Mouse (Mus musculus): ENCODE data around the gene Cux2. TPM values are rescaled to one million over a fixed set of nuclear protein-coding genes. Genes with fewer than 3 reads are reported as not detected.

Cux2 gene
- total and polyA plus RNA-seq, 3 experiments, result 1.4 to 3.5 TPM; not detected in 1

DNA sequence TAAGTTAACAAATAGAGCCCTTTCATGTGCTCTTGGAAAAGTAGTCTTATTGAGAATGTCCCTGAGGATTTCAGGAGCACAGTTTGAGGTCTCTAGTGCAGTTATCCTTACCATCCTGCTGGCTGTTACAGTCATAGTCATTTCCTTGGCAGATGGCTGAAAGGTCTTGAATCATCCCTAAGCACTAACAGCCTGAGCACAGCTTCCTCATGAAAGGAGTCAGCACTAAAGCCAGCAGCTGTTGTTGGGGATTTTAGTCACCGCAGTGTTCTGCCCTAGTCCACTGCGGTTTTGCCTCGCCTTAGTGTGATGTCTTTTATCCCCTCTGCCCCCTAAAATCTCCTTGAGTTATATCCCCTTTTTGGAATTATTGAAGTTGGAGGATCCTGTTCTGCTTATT, 242.7 kb downstream of the Cux2 start:
- no peak for TF ChIP-seq EP300 (IDR thresholded peaks at IDR 0.05; ENCODE audit: low read depth in 1 of 2, low read length in 2 of 2)
- TF ChIP-seq ZMIZ1 (IDR thresholded peaks at IDR 0.05; ENCODE audit: low read depth, low read length), result no peak
- TF ChIP-seq USF1 (IDR thresholded peaks at IDR 0.05; ENCODE audit: low read depth, low read length), result no peak
- no peak for TF ChIP-seq POLR2AphosphoS2 (IDR thresholded peaks at IDR 0.05; ENCODE audit: low read length)
- TF ChIP-seq ETS1 (IDR thresholded peaks at IDR 0.05; ENCODE audit: low read depth, low read length), result no peak
- TF ChIP-seq MAFK (IDR thresholded peaks at IDR 0.05; ENCODE audit: borderline replicate concordance, low read depth, low read length), result no peak
- TF ChIP-seq MEF2A (IDR thresholded peaks at IDR 0.05; ENCODE audit: extremely low read depth, insufficient replicate concordance, low read depth, low read length, poor library complexity, severe bottlenecking), result no peak
- TF ChIP-seq MXI1 (IDR thresholded peaks at IDR 0.05; ENCODE audit: low read depth, low read length), result no peak
- no peak for TF ChIP-seq CHD2 (IDR thresholded peaks at IDR 0.05; ENCODE audit: low read length)
- TF ChIP-seq MYB (IDR thresholded peaks at IDR 0.05; ENCODE audit: low read depth, low read length), result no peak
- no peak for TF ChIP-seq RAD21 (IDR thresholded peaks at IDR 0.05; ENCODE audit: low read depth, low read length)
- TF ChIP-seq USF2 (IDR thresholded peaks at IDR 0.05; ENCODE audit: borderline replicate concordance in 1 of 2, insufficient read depth in 1 of 2, low read depth in 1 of 2, low read length in 2 of 2), result no peak
- no peak for TF ChIP-seq SMC3 (IDR thresholded peaks at IDR 0.05; ENCODE audit: low read depth, low read length)
- no peak for TF ChIP-seq ZC3H11A (IDR thresholded peaks at IDR 0.05; ENCODE audit: low read depth, low read length)
- TF ChIP-seq CHD1 (IDR thresholded peaks at IDR 0.05; ENCODE audit: low read depth, low read length), result no peak
- TF ChIP-seq JUND (IDR thresholded peaks at IDR 0.05; ENCODE audit: low read depth, low read length), result no peak
- Histone ChIP-seq H3K4me1 (ENCODE audit: control insufficient read depth in 1 of 2, insufficient read depth in 2 of 2, low read length in 2 of 2) (no peaks in the 10 kb centered on the region), H3K9ac (ENCODE audit: control insufficient read depth, low read depth, low read length, poor library complexity, severe bottlenecking) (no peak overlapping the region), H3K9me3 (replicated peaks; ENCODE audit: insufficient read depth, low read length) (no peaks in the 10 kb centered on the region), H3K27me3 (ENCODE audit: control insufficient read depth in 1 of 2, insufficient read depth in 2 of 2, low read length in 2 of 2) (no peaks in the 10 kb centered on the region), H3K79me2 (ENCODE audit: control insufficient read depth, insufficient read depth, low read length, poor library complexity) (no peaks in the 10 kb centered on the region), H3K27ac (ENCODE audit: control insufficient read depth, low read depth, low read length) (no peak overlapping the region), H3K36me3 (ENCODE audit: control insufficient read depth in 1 of 2, insufficient read depth in 2 of 2, low read length in 2 of 2) (peaks cover 0 to 14% of the 10 kb centered on the region in 2 experiments; a peak in 2 of 4 replicates), H3K4me3 (ENCODE audit: control insufficient read depth in 1 of 2, insufficient read depth in 1 of 2, low read depth in 2 of 2, low read length in 2 of 2) (no peak overlapping the region)
- no peak for DNase-seq (ENCODE audit: low read depth, low spot score)

Other genes starting within 250 kb of the Cux2 start
- 14.0 and 18.1 TPM in 2 replicates for gene Sh2b3, start 212.5 kb downstream of the Cux2 start, total RNA-seq (2012; rRNA removed)
- 10 to 100 TPM in 1 of 2 experiments, not detected in 1; 43.2 TPM for gene Sh2b3, start 212.5 kb downstream of the Cux2 start, polyA plus RNA-seq (2012; ENCODE audit: insufficient read depth in 1 of 2, insufficient read length in 2 of 2, low read depth in 1 of 2, low replicate concordance in 2 of 2, missing spikeins in 1 of 2)
- gene Pheta1, start 201.1 kb downstream of the Cux2 start, total RNA-seq (2012; rRNA removed), result 6.6 and 8.1 TPM in 2 replicates
- 1 to 10 TPM in 1 of 2 experiments, not detected in 1; 8.8 TPM for gene Pheta1, start 201.1 kb downstream of the Cux2 start, polyA plus RNA-seq (2012; ENCODE audit: insufficient read depth in 1 of 2, insufficient read length in 2 of 2, low read depth in 1 of 2, low replicate concordance in 2 of 2, missing spikeins in 1 of 2)
- gene Myl2, start 50.8 kb upstream of the Cux2 start, total RNA-seq (2012; rRNA removed), result 0.35 and 0.75 TPM in 2 replicates
- gene Myl2, start 50.8 kb upstream of the Cux2 start, polyA plus RNA-seq (2012; ENCODE audit: insufficient read depth in 1 of 2, insufficient read length in 2 of 2, low read depth in 1 of 2, low replicate concordance in 2 of 2, missing spikeins in 1 of 2), result under 1 TPM in 1 of 2 experiments, not detected in 1; 0.54 TPM
- gene Ccdc63, start 90.7 kb upstream of the Cux2 start, total RNA-seq (2012; rRNA removed), result 1.4 and 1.6 TPM in 2 replicates
- 1 to 10 TPM in 1 of 2 experiments, not detected in 1; 4.7 TPM for gene Ccdc63, start 90.7 kb upstream of the Cux2 start, polyA plus RNA-seq (2012; ENCODE audit: insufficient read depth in 1 of 2, insufficient read length in 2 of 2, low read depth in 1 of 2, low replicate concordance in 2 of 2, missing spikeins in 1 of 2)
- gene Ppp1cc, start 108.2 kb upstream of the Cux2 start, total RNA-seq (2012; rRNA removed), result 305 and 329 TPM in 2 replicates
- 100 to 1,000 TPM in 1 of 2 experiments, not detected in 1; 420 TPM for gene Ppp1cc, start 108.2 kb upstream of the Cux2 start, polyA plus RNA-seq (2012; ENCODE audit: insufficient read depth in 1 of 2, insufficient read length in 2 of 2, low read depth in 1 of 2, low replicate concordance in 2 of 2, missing spikeins in 1 of 2)
- gene Hvcn1, start 156.7 kb upstream of the Cux2 start, total RNA-seq (2012; rRNA removed), result 8.4 and 9.1 TPM in 2 replicates
- gene Hvcn1, start 156.7 kb upstream of the Cux2 start, polyA plus RNA-seq (2012; ENCODE audit: insufficient read depth in 1 of 2, insufficient read length in 2 of 2, low read depth in 1 of 2, low replicate concordance in 2 of 2, missing spikeins in 1 of 2), result 10 to 100 TPM in 1 of 2 experiments, not detected in 1; 13.5 TPM
- 2.5 and 3.8 TPM in 2 replicates for gene Tctn1, start 214.4 kb upstream of the Cux2 start, total RNA-seq (2012; rRNA removed)
- 1 to 10 TPM in 1 of 2 experiments, not detected in 1; 6.0 TPM for gene Tctn1, start 214.4 kb upstream of the Cux2 start, polyA plus RNA-seq (2012; ENCODE audit: insufficient read depth in 1 of 2, insufficient read length in 2 of 2, low read depth in 1 of 2, low replicate concordance in 2 of 2, missing spikeins in 1 of 2)
- 16.0 and 17.3 TPM in 2 replicates for gene Pptc7, start 234.3 kb upstream of the Cux2 start, total RNA-seq (2012; rRNA removed)
- gene Pptc7, start 234.3 kb upstream of the Cux2 start, polyA plus RNA-seq (2012; ENCODE audit: insufficient read depth in 1 of 2, insufficient read length in 2 of 2, low read depth in 1 of 2, low replicate concordance in 2 of 2, missing spikeins in 1 of 2), result 10 to 100 TPM in 1 of 2 experiments, not detected in 1; 22.3 TPM